Mouse (Mus musculus) neural tube, embryonic 11.5 days (tissue): ENCODE measurements around the gene Cstb. TPM values are rescaled to one million over a fixed set of nuclear protein-coding genes. Genes with fewer than 3 reads are reported as not detected.

Source experiments
- ATAC-seq: fragments of 200-750 bp; cut with Nextera tagmentation; 2 replicates; pipeline ENCODE4 v1.8.0; 2017; ENCODE audit warnings: moderate number of reproducible peaks, mild to moderate bottlenecking, moderate TSS enrichment, moderate library complexity; ENCODE audit not compliant: insufficient read depth, low FRiP score, low TSS enrichment
- DNase-seq: peaks from one replicate; pipeline ENCODE4 v3.0.0-alpha.2; 2015; ENCODE audit warnings: low spot score
- H3K27ac ChIP-seq: fragments of 300-500 bp; sonication (generic); 2 replicates; pipeline ENCODE4 v1.5.1; 2014; ENCODE audit warnings: low read depth, mild to moderate bottlenecking, low read length
- H3K27me3 ChIP-seq: fragments of 300-500 bp; sonication (generic); 2 replicates; pipeline ENCODE4 v1.6.1; 2014; ENCODE audit warnings: mild to moderate bottlenecking, low read length, mixed read lengths; ENCODE audit not compliant: control insufficient read depth, insufficient read depth
- H3K36me3 ChIP-seq: fragments of 300-500 bp; sonication (generic); 2 replicates; pipeline ENCODE4 v1.6.1; 2014; ENCODE audit warnings: mild to moderate bottlenecking, low read length, moderate library complexity, mixed read lengths; ENCODE audit not compliant: control insufficient read depth, insufficient read depth
- H3K4me1 ChIP-seq: fragments of 300-500 bp; sonication (generic); 2 replicates; pipeline ENCODE4 v1.6.1; 2014; ENCODE audit warnings: low read length, mixed read lengths; ENCODE audit not compliant: control insufficient read depth, insufficient read depth
- H3K4me2 ChIP-seq: fragments of 300-500 bp; sonication (generic); 2 replicates; pipeline ENCODE4 v1.6.1; 2014; ENCODE audit warnings: low read depth, mild to moderate bottlenecking, moderate library complexity
- H3K4me3 ChIP-seq: fragments of 300-500 bp; sonication (generic); 2 replicates; pipeline ENCODE4 v1.5.1; 2014; ENCODE audit warnings: low read depth, low read length
- H3K9ac ChIP-seq: fragments of 300-500 bp; sonication (generic); 2 replicates; pipeline ENCODE4 v1.6.1; 2014; ENCODE audit warnings: mild to moderate bottlenecking, low read length
- H3K9me3 ChIP-seq: fragments of 300-500 bp; sonication (generic); 2 replicates; pipeline ENCODE4 v1.6.1; 2016; ENCODE audit warnings: low read length; ENCODE audit not compliant: control insufficient read depth
- WGBS: fragments of 180-500 bp; shearing (Covaris S2); extraction: QIAGEN DNeasy Blood & Tissue Kit; methylation state at CpG from one replicate; pipeline ENCODE4 v1.1.7; 2014; 5-methylcytosine and 5-hydroxymethylcytosine counted together
- polyA plus RNA-seq: library from polyadenylated mRNA; unstranded; fragments of >200 nt; fragmentation: Nextera tagmentation; extraction: Ambion mirVana; gene quantifications from 2 replicates; pipeline ENCODE4 v1.2.1, GENCODE M21; 2014

Cstb gene
- polyA plus RNA-seq, 1 experiment from 2014 or later = 111 TPM

DNA sequence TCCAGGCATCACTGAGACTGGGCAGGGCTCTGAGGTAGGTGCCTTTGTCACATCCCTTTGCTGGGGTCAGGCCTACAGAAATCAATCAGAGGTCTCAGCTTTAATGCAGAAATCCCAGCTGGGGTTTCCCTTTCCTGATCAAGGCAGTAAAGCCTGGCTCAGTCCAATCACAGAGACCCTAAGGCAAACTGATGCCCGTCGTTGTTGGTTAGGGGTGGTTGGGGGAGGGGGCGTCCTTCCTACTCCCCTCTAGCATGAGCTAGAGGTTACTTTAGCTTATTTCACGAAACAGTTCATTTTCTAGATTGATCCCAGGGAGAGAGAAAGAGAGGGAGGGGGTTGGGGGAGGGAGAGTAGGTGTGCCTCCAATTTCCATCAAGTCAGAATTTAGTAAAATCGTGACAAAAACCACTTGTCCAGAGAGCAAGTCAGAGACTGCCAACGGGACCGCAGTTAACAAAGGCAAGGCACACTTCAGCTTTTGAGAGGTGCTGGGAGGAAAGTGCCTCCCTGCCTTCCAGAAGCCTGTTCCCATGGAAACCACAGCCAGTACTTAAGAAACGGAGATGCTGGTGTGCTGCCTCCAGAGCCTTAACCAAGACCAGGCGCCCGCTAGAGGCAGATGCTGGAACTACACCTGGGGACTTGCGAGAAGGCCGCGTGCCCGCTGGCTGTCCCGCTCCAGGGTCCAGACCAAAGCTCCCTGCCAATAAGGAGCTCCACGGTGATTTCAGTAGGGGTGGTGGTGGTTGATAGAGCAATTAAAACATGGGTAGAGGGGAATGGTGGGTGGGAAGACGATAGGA, 29.4 kb upstream of the Cstb start:
- H3K27me3 ChIP-seq = peaks cover 9% of the 10 kb centered on the region
- 0 out of 2 replicates have a peak, but pooled peaks cover 4% of the 10 kb centered on the region for H3K4me1 ChIP-seq
- H3K4me2 ChIP-seq = peak overlapping the region; percentile 14; the same call in 1 of the 2 replicates
- no peak overlapping the region for H3K4me3 ChIP-seq
- no peak overlapping the region for H3K27ac ChIP-seq
- H3K9ac ChIP-seq = no peak overlapping the region
- peak; percentile 96 for DNase-seq
- WGBS = 7% methylated on average over 17 of the region's 17 CpGs
- no peaks in the 10 kb centered on the region for H3K9me3 ChIP-seq
- peak; percentile 74 for ATAC-seq
- 0 out of 2 replicates have a peak, but pooled peaks cover 3% of the 10 kb centered on the region for H3K36me3 ChIP-seq

DNA sequence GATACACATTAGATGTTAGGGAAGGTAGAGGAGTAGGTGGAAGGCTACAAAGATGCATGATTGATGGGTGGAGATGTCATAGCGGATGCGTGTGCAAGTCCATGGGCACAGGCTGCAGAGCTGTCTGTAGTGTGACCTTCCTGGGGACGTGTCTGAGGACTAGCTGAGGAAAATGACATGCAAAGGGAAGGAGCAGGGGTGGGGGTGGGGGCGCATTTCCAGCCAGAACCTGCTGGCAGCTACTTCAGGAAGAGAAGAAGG, 28.9 kb upstream of the Cstb start:
- Histone ChIP-seq H3K9ac (no peak overlapping the region), H3K27me3 (peaks cover 4% of the 10 kb centered on the region; the same call in 1 of the 2 replicates), H3K4me1 (0 out of 2 replicates have a peak, but pooled peaks cover 4% of the 10 kb centered on the region), H3K9me3 (no peaks in the 10 kb centered on the region), H3K4me3 (no peak overlapping the region), H3K36me3 (0 out of 2 replicates have a peak, but pooled peaks cover 5% of the 10 kb centered on the region), H3K27ac (no peak overlapping the region), H3K4me2 (no peak overlapping the region)
- ATAC-seq (no peak; the same call in 1 of the 2 replicates), DNase-seq (no peak)
- WGBS = 58% methylated on average over 4 of the region's 4 CpGs

DNA sequence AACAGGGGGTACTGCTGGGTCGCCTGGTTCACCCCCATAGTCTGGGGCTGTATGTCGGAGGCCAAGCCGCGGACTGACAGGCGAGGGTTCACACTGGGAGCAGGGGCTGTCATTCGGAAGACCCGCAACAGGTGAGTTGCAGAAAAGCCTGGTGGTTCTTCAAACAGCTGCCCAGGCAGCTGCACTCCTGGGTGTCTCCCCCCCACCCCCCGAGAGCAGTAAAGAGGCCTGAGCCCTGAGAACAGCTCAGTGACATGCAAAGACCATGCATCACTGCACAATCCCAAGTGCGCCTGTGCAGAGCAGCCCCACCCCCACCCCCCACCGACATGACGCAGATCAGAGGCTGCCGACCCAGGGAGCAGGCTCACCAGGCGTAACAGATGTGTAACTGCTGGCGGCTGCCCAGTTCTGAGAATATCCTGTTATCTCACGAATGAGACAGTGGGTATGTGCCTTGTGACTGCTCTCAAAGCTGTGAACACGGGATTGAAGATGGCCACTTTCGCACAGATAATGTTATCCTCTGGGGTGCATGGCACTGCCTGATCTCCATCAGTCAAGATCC, 26.3 kb upstream of the Cstb start:
- no peaks in the 10 kb centered on the region for H3K27me3 ChIP-seq
- peak; percentile 52 for DNase-seq
- H3K4me2 ChIP-seq = no peak overlapping the region
- 0 out of 2 replicates have a peak, but pooled peaks cover 4% of the 10 kb centered on the region for H3K4me1 ChIP-seq
- peaks cover 18% of the 10 kb centered on the region for H3K36me3 ChIP-seq
- ATAC-seq = no peak
- H3K9me3 ChIP-seq = no peaks in the 10 kb centered on the region
- no peak overlapping the region for H3K9ac ChIP-seq
- no peak overlapping the region for H3K27ac ChIP-seq
- WGBS = 34% methylated on average over 17 of the region's 17 CpGs
- H3K4me3 ChIP-seq = no peak overlapping the region

DNA sequence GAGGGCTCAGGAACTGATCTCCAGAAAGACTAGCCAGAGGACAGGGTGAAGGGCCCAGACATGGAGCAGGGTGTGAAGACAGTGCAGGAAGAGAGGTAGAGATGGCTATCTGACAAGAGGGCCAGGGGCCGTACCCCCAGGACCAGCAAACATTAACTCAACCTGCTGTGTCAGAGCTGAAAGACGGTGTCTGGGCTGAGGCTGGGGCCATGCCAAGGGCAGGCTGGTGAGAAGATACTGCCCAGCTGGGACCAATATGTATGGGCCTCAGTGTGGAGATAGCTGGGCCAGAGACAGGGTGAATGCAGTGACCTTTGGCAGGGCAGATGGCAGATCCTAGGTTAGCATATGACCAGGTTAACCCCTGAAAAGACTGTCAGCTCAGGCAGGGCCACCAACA, 24.3 kb upstream of the Cstb start:
- no peak for ATAC-seq
- WGBS = 92% methylated on average over 2 of the region's 2 CpGs

GRCm38 (mm10) chr10:78402301-78402922, 23.1 kb upstream of the Cstb start:
- H3K4me3 ChIP-seq = no peak overlapping the region
- H3K9me3 ChIP-seq = no peaks in the 10 kb centered on the region
- no peaks in the 10 kb centered on the region for H3K27me3 ChIP-seq
- ATAC-seq = no peak
- no peak overlapping the region for H3K9ac ChIP-seq
- H3K27ac ChIP-seq = no peak overlapping the region
- 0 out of 2 replicates have a peak, but pooled peaks cover 4% of the 10 kb centered on the region for H3K4me1 ChIP-seq
- no peak for DNase-seq
- 95% methylated on average over 14 of the region's 14 CpGs for WGBS
- H3K4me2 ChIP-seq = no peak overlapping the region
- peaks cover 34% of the 10 kb centered on the region for H3K36me3 ChIP-seq

More for the DNA sequence above, 24.3 kb upstream of the Cstb start:
- Histone ChIP-seq H3K9ac (no peak overlapping the region), H3K27me3 (no peaks in the 10 kb centered on the region), H3K4me1 (0 out of 2 replicates have a peak, but pooled peaks cover 4% of the 10 kb centered on the region), H3K4me2 (no peak overlapping the region), H3K36me3 (peaks cover 31% of the 10 kb centered on the region), H3K27ac (no peak overlapping the region), H3K9me3 (no peaks in the 10 kb centered on the region), H3K4me3 (no peak overlapping the region)
- no peak for DNase-seq

DNA sequence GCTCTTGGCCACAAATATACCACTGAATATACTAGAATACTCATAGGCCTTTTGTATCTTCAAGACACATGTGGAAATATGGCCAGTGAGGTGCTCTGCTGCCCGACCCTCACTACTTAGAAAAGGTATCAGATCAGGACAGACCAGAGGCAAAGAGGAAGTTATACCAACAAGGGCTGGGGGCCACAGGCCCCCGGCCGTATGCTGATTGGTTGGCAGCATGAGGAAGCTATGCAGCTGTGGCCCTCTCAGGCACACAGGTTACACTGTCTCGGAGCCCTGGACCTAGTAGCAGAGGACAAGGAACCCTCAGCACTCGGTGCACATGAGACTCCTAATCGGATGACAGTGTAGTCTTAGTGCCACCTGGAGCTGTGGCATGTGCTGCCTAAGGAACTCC, 19.3 kb upstream of the Cstb start:
- Histone ChIP-seq H3K36me3 (peaks cover 49% of the 10 kb centered on the region), H3K4me3 (no peak overlapping the region), H3K27me3 (no peaks in the 10 kb centered on the region), H3K9ac (no peak overlapping the region), H3K4me2 (no peak overlapping the region), H3K9me3 (no peaks in the 10 kb centered on the region), H3K27ac (no peak overlapping the region), H3K4me1 (no peaks in the 10 kb centered on the region)
- no peak for ATAC-seq
- no peak for DNase-seq
- WGBS = 92% methylated on average over 6 of the region's 6 CpGs

DNA sequence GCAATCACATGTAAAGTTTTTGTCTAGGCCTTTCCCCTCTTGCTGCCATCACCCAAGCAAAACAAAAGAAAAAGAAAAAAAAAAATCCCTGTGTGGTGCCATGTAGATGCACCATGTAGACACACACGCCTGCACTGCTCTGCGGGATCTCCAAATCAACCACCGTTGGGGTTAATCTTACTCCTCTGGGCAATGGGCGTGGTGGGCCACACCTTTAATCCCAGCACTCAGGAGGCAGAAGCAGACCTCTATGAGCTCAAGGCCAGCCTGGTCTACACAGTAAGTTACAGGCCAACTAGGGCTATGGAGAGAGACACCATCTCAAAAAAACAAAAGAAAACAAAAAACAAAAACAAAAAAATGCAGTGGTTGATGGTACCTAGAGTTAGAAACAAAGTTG, 18.3 kb upstream of the Cstb start:
- no peak for ATAC-seq
- H3K9ac ChIP-seq = no peak overlapping the region

DNA sequence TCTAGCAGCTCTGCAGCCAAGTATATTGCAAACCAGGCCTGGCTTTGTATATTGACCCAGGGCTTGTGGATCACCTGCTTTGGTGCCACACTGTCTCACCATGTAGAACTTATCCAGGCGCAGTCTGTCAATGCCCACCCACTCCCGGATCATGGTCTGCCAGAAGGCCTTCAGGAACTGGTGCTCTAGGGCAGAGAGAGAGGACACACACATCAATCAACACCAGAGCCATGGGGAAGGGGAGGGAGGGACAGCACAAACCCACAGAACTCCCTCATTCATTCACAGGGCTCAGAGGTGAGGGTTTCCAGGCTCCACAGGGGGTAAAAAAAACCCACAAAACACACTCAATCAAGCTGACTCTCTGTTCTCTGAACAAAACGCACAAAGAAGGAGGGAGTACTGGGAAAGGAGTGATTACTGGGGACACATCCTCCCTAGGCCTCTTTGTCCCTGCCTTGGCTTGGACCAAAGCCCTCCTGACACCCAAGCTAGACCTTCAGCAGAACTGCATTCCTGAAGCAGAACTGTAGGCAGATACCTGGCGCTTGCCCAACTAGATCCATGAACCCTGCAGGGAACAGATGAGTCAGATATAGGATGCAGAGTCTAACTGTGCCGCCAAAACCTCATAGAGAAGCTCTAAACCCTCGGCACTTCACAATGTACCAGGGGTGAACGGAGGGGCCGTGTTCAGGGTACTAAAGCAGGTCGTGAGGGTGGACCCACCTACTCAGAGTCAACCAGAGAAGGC, 16.3 kb upstream of the Cstb start:
- Histone ChIP-seq H3K4me1 (no peaks in the 10 kb centered on the region; the same call in 1 of the 2 replicates), H3K9ac (no peak overlapping the region), H3K9me3 (no peaks in the 10 kb centered on the region), H3K27me3 (no peaks in the 10 kb centered on the region), H3K27ac (no peak overlapping the region), H3K4me2 (no peak overlapping the region), H3K4me3 (no peak overlapping the region), H3K36me3 (peaks cover 33% of the 10 kb centered on the region)
- DNase-seq = no peak
- no peak for ATAC-seq
- WGBS = 89% methylated on average over 9 of the region's 9 CpGs

More for the DNA sequence above, 18.3 kb upstream of the Cstb start:
- Histone ChIP-seq H3K27me3 (no peaks in the 10 kb centered on the region), H3K27ac (no peak overlapping the region), H3K9me3 (no peaks in the 10 kb centered on the region), H3K4me2 (no peak overlapping the region), H3K36me3 (peaks cover 43% of the 10 kb centered on the region), H3K4me3 (no peak overlapping the region), H3K4me1 (no peaks in the 10 kb centered on the region; the same call in 1 of the 2 replicates)
- WGBS = 96% methylated on average over 4 of the region's 4 CpGs
- DNase-seq = no peak
